ENCODE assay signal across 18 mouse cellular contexts in the genomic region with DNA sequence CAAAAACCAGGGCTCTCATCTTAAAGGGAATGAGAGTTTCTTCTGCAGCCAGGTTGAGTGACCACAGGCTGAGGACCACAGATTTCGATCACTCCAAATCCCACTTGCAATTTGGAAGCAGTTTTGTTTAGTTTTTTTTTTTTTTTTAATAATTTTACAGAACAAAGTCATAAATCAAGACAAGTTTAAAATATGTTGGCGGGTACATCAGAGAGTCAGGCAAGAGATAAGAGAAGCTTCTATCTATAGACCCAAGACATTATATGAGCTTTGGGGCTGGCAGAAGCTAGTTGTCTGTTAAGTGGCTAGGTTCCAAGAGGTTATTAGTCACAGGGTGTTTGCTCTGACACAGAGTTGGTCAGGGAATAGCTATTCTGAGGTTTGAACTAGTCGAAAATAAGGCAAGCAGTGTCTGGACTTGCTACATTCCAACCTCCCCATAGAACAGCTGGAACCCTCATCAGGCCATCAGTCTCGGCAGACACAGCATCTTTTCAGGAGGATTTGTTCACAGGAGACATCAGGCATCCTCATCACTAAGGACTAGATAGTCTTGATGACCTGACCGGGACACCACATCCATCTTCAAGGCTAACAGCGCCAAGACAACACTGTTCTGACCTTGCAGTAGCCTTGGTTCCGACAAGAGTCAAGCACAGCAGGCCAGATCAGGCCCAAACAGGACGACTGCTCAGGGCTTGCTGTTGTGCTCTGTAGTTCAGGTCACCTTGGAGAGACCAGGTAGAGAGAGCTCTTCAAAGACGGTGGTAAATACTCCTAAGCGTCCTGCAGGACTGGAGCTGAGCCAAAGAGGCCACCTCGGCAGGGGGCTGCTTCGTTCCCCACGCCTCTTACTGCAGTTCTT.
DNase-seq lines count a peak whose midpoint lies in the region; ATAC-seq and TF ChIP-seq lines count a peak whose summit lies in the region.
"Had no signal": no experiment of that assay in that cellular context is flagged by ENCODE, and none has a peak within 500 bp of the region (broad histone marks: within the 10 kb centered on the region; RNA-seq: fewer than 3 reads in every experiment).

No protein-coding gene starts in this region.

- TF ChIP-seq EP300 in ES-Bruce4 (IDR thresholded peaks at IDR 0.05; ENCODE audit: insufficient read depth, low read depth, low read length), result 0 out of 2 replicates have a peak, but pooled peaks have one; percentile 49

- H3K4me1 ChIP-seq in kidney, postnatal 0 days (replicated peaks; ENCODE audit: insufficient read depth, low read length), result peaks cover 4% of the 10 kb centered on the region; the same call in 1 of the 2 replicates
- H3K4me1 ChIP-seq in ES-Bruce4 (ENCODE audit: control insufficient read depth, insufficient read depth, low read length), result no peaks in the 10 kb centered on the region
- H3K4me1 ChIP-seq in embryonic fibroblast, embryonic 13.5 days (ENCODE audit: control insufficient read depth, insufficient read depth, low read length), result peaks cover 13% of the 10 kb centered on the region
- peaks cover 20% of the 10 kb centered on the region for H3K4me1 ChIP-seq in midbrain, embryonic 15.5 days

- no peaks in the 10 kb centered on the region for H3K36me3 ChIP-seq in kidney, postnatal 0 days (ENCODE audit: insufficient read depth, low read length)
- H3K36me3 ChIP-seq in ES-Bruce4 (ENCODE audit: control insufficient read depth, insufficient read depth, low read length, poor library complexity, severe bottlenecking), result no peaks in the 10 kb centered on the region
- H3K36me3 ChIP-seq in midbrain, embryonic 15.5 days (replicated peaks), result no peaks in the 10 kb centered on the region
- H3K36me3 ChIP-seq: forebrain, embryonic 15.5 days; limb, embryonic 15.5 days had no signal

- no peaks in the 10 kb centered on the region for H3K9me3 ChIP-seq in kidney, postnatal 0 days (replicated peaks; ENCODE audit: low read length)
- no peaks in the 10 kb centered on the region for H3K9me3 ChIP-seq in ES-Bruce4 (replicated peaks; ENCODE audit: control insufficient read depth, insufficient read depth, low read length, poor library complexity, severe bottlenecking)
- H3K9me3 ChIP-seq in midbrain, embryonic 15.5 days, result no peaks in the 10 kb centered on the region
- H3K9me3 ChIP-seq: forebrain, embryonic 15.5 days; limb, embryonic 15.5 days; megakaryocyte, embryonic 14.5 days had no signal

- no peak for ATAC-seq in kidney, postnatal 0 days (replicated peaks; ENCODE audit: low FRiP score, low read depth)
- ATAC-seq in midbrain, embryonic 15.5 days (replicated peaks), result no peak
- ATAC-seq: forebrain, embryonic 15.5 days; intestine, postnatal 0 days had no signal

- H3K4me3 ChIP-seq in kidney, postnatal 0 days (replicated peaks; ENCODE audit: low read depth, low read length), result no peak overlapping the region
- H3K4me3 ChIP-seq in ES-Bruce4 (ENCODE audit: low read depth, low read length), result no peak overlapping the region
- no peak overlapping the region for H3K4me3 ChIP-seq in embryonic fibroblast, embryonic 13.5 days (ENCODE audit: insufficient read depth, low read length)
- H3K4me3 ChIP-seq in midbrain, embryonic 15.5 days, result no peak overlapping the region
- H3K4me3 ChIP-seq: forebrain, embryonic 15.5 days; heart, adult 2 months; limb, embryonic 15.5 days; megakaryocyte, embryonic 14.5 days had no signal

- no peaks in the 10 kb centered on the region for H3K27me3 ChIP-seq in kidney, postnatal 0 days (ENCODE audit: insufficient read depth, low read length)
- no peaks in the 10 kb centered on the region for H3K27me3 ChIP-seq in ES-Bruce4 (ENCODE audit: control insufficient read depth, insufficient read depth, low read length, poor library complexity, severe bottlenecking)
- no peaks in the 10 kb centered on the region for H3K27me3 ChIP-seq in midbrain, embryonic 15.5 days (replicated peaks)
- H3K27me3 ChIP-seq: forebrain, embryonic 15.5 days; limb, embryonic 15.5 days; megakaryocyte, embryonic 14.5 days had no signal

- H3K27ac ChIP-seq in kidney, postnatal 0 days, result no peak overlapping the region
- no peak overlapping the region for H3K27ac ChIP-seq in ES-Bruce4 (ENCODE audit: insufficient read depth, low read length)
- peak overlapping the region; percentile 98 for H3K27ac ChIP-seq in embryonic fibroblast, embryonic 13.5 days (ENCODE audit: insufficient read depth, low read length)
- H3K27ac ChIP-seq in midbrain, embryonic 15.5 days, result no peak overlapping the region

- TF ChIP-seq CTCF in kidney, postnatal 0 days (IDR thresholded peaks at IDR 0.05; ENCODE audit: low read depth), result no peak
- no peak for TF ChIP-seq CTCF in ES-Bruce4 (IDR thresholded peaks at IDR 0.05; ENCODE audit: low read depth, low read length)
- no peak for TF ChIP-seq CTCF in embryonic fibroblast, embryonic 13.5 days (IDR thresholded peaks at IDR 0.05; ENCODE audit: borderline replicate concordance, insufficient read depth, low read length)

- DNase-seq in adrenal gland, adult 18-20 months (ENCODE audit: low spot score in 2 of 2), result peak; percentile 18 to 26
- no peak for DNase-seq in adrenal gland, postnatal 36 days
- DNase-seq in kidney, postnatal 0 days (ENCODE audit: low spot score), result peak; percentile 38
- no peak for DNase-seq in kidney, postnatal 36 days
- no peak for DNase-seq in retina, postnatal 1 day
- DNase-seq: B cell, adult 2 months; cerebellum, adult 18-20 months; heart, adult 2 months; heart, postnatal 4 days; kidney, postnatal 4 days; right cerebral cortex, postnatal 25 days had no signal

- WGBS in kidney, postnatal 0 days, result 69% methylated on average over 13 of the region's 13 CpGs
- WGBS in midbrain, embryonic 15.5 days, result 86% methylated on average over 13 of the region's 13 CpGs

- H3K4me2 ChIP-seq in kidney, postnatal 0 days (ENCODE audit: low read length), result no peak overlapping the region
- no peak overlapping the region for H3K4me2 ChIP-seq in midbrain, embryonic 15.5 days
- H3K4me2 ChIP-seq: forebrain, embryonic 15.5 days; limb, embryonic 15.5 days had no signal

- H3K9ac ChIP-seq in kidney, postnatal 0 days (ENCODE audit: low read depth, low read length), result no peak overlapping the region
- no peak overlapping the region for H3K9ac ChIP-seq in ES-Bruce4 (ENCODE audit: low read depth, poor library complexity, severe bottlenecking)
- no peak overlapping the region for H3K9ac ChIP-seq in midbrain, embryonic 15.5 days
- H3K9ac ChIP-seq: forebrain, embryonic 15.5 days; limb, embryonic 15.5 days had no signal

- TF ChIP-seq POLR2A in ES-Bruce4 (IDR thresholded peaks at IDR 0.05; ENCODE audit: insufficient read depth, low read length), result no peak
- no peak for TF ChIP-seq POLR2A in embryonic fibroblast, embryonic 13.5 days (IDR thresholded peaks at IDR 0.05; ENCODE audit: low read depth, low read length)

Comparison
In these comparisons a context has a peak if more than half of its experiments do, and no peak if none do; other contexts are left out.
1. DNase-seq: peak in adrenal gland, adult 18-20 months (2 of 2) and kidney, postnatal 0 days (single experiment); none in adrenal gland, postnatal 36 days (0 of 2), kidney, postnatal 36 days (0 of 2) and retina, postnatal 1 day (single experiment).